Mouse (Mus musculus) heart, adult 2 months (tissue): ENCODE results near the gene Gtf3c5.

Source experiments
- CTCF ChIP-seq: fragments of 200-600 bp; IDR thresholded peaks from 2 replicates; pipeline ENCODE4 v1.8.1; 2022; ENCODE audit warnings: antibody characterized with exemption, mild to moderate bottlenecking, moderate library complexity
- EP300 ChIP-seq: fragments of 200-500 bp; IDR thresholded peaks from 2 replicates; pipeline ENCODE4 v1.6.1; 2011; ENCODE audit warnings: low read depth, low read length, control low read depth; ENCODE audit not compliant: insufficient read depth
- POLR2A ChIP-seq: fragments of 200-500 bp; IDR thresholded peaks from 2 replicates; pipeline ENCODE4 v1.6.1; 2011; ENCODE audit warnings: mild to moderate bottlenecking, low read depth, low read length, control low read depth; ENCODE audit not compliant: insufficient read depth

DNA sequence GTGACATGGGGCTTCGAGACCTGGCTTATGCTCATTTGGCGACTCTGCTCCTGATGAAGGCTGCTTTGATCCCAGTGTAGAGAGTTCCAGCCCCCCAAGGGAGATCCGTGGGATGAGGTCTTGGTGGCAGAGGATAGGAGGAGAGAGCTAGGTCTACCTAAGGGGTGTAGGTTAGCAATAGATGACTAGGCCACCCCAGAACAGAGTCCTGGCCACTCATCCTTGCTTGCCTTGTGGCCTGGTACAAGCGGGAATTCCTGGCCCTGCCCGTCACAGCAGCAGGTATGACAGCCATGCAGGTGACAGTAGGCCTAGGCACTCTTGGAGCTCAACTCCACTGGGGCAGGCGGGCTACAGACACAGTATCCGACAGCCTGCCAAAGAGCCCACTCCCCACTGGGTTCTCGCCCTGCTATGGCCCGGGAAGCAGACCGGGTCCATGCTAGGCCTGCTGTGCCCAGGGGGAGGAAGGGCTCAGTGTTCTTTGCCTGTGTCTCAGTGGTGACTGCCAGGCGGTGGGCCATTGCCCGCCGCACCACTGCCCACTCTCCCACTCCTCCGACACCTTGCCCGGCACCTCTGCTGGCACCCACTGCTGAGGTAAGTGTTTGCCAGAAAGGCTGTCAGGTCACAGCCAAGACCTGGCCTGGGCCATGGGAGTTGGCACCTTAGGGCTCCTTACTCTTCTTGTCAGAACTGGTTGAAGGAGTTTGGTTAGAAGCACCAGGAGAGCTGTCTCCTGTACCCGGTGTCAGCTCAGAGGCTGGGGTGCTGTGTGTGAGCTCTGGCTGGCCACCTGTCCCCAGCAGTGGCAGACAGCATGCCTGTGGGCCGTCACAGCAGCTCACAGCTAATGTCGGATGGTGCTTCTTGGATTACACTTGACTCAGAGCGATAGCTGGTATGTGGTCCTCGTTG, 55.9 kb downstream of the Gtf3c5 start:
- TF ChIP-seq POLR2A, result no peak
- no peak for TF ChIP-seq CTCF
- no peak for TF ChIP-seq EP300
